Mouse (Mus musculus) cortical plate, adult 2 months (tissue): ENCODE measurements around the gene Fam3c.

ENCODE experiments used
- CTCF ChIP-seq: fragments of 200-500 bp; IDR thresholded peaks from 2 replicates; pipeline ENCODE4 v1.5.1; 2011; ENCODE audit warnings: mild to moderate bottlenecking, control low read depth, low read length; ENCODE audit not compliant: insufficient read depth; ENCODE audit errors: extremely low read depth
- POLR2A ChIP-seq: fragments of 200-500 bp; IDR thresholded peaks from 2 replicates; pipeline ENCODE4 v1.6.1; 2011; ENCODE audit warnings: mild to moderate bottlenecking, low read length, control low read depth; ENCODE audit not compliant: insufficient read depth; ENCODE audit errors: extremely low read depth

GRCm38 (mm10) chr6:22354675-22355074, 1.4 kb downstream of the Fam3c start:
- TF ChIP-seq CTCF, result no peak
- no peak for TF ChIP-seq POLR2A
